Mouse (Mus musculus): ENCODE data around the gene Cnot11.

Cnot11 gene

DNA sequence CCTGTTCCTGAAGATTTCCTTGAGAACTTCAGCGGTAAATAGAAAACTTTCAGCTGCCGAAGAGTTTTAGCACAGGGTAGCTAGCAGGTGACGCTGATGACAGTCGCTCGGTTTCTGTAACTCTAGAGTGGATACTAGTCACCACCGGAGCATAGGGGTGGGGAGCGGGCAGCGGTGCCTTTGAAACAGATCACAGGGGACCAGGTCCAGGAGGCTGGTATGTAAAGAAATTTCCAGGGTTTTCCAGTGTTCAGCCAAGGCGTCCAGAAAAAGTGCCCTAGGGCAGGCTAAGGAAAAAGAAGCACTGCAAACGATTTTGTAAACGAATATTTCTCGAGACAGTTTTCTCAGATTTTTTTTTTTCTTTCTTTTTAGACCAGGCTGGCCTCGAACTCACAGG lies at the start of gene Cnot11:
Cnot11 (plus strand) TSS at position 162 of the 400 bp plus-strand sequence.
- no peak for DNase-seq (ENCODE audit: low spot score in 2 of 2)

DNA sequence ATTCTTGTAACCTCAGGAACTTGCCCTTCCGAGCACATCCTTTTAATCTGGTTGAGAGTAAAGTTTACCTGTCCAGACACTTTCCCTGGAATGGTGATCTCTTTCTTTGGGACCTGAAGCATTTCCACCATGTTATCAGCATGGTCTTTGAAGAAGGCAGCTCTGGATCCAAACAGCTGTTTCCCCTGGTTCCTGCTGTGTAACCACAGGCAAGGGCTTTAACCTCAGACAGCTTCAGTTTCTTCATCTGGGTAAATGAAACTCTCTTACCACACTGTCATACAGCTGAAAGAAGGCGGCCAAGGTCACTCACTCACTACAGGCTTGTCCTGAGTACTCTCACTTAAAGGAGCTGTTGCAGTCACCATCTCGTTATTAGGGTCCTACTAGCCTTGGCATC lies 47.4 kb upstream of the Cnot11 start:
- no peak for DNase-seq (ENCODE audit: low spot score in 2 of 2)

DNA sequence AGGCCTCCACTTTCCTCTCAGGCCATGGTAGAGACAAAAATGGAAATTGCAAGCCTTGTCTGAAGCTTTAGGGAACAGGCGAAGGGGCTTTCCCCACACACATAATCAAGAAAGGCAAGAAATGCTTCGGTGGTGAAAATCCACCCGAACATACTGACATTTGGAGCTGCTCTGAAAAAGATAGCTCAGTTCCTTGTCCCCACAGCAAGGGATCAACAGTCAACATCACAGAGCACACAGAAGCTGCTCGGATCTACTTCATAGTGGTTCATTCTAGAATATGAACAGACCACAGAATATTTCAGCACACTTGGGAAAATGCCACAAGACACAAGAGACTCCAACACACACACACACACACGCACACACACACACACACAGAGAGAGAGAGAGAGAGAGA lies 41.6 kb upstream of the Cnot11 start:
- no peak for DNase-seq (ENCODE audit: low spot score in 2 of 2)

DNA sequence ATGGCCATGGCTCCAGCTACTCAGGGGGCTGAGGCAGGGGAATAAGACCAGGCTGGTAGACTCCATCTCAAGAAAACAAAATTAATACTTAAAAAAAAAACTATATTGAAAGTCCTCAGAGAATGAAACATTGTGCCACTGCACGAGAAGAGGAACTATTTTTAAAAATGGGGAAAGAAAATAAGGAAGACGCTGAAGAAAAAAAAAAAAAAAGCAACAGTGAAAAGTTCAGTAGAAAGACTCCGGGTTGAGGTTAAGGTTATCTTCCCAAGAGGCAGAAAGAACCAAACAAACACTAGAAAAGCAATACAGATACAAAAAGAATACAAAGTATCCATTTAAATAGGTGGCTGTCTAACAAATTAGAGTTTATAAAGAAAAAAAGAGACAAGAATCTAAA lies 41.1 kb upstream of the Cnot11 start:
- DNase-seq (ENCODE audit: low spot score in 2 of 2): no peak

DNA sequence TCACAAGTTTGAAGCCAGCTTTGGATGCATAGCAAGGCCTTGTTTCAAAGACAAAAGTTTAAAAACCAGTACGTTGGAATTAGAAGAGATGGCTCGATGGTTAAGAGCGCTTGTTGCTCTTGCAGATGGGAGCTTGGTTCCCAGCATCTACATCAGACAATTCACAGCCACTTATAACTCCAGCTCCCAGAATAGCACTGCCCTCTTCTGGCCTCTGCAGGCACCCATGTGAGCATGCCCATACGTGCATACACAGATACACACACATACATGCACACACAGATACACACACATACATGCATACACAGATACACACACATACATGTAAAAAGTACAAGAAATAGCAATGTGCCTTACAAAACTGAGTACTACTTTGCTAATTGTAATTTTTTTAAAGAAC lies 37.8 kb upstream of the Cnot11 start:
- DNase-seq (ENCODE audit: low spot score in 2 of 2): no peak

DNA sequence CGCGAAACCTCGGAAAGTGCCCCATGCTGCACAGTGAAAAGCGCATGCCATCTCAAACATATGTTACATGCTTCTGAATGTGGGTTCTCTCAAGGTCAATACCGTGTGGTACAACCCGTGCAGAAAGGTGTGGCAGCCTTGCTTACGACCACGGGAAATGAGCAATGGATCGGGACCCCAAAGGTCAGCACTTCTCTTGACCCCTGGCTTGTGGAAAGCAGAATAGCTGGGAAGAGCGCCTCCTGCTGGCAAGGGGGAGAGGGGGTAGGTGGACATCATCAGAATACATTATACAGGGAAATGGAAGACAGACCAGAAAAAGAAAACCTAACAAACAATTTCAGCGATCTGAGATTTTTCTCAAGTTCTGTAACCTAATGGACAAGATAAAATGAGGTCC lies 37.0 kb upstream of the Cnot11 start:
- DNase-seq (ENCODE audit: low spot score in 2 of 2): no peak

DNA sequence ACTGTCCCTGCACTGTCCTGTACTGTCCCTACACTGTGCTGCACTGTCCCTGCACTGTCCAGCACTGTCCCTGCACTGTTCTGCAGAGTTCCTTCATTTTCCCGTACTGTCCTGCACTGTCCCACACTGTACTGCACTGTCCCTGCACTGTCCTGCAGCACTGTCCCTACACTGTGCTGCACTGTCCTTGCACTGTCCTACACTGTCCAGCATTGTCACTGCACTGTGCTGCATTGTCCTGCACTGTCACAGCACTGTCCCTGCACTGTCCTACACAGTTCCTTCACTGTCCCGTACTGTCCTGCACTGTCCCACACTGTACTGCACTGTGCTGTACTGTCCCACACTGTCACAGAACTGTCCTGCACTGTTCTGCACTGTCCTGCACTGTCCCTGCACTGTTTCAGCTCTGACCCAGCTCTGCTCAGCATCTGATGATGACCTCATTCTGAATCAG lies 35.3 kb upstream of the Cnot11 start:
- no peak for DNase-seq (ENCODE audit: low spot score in 2 of 2)

DNA sequence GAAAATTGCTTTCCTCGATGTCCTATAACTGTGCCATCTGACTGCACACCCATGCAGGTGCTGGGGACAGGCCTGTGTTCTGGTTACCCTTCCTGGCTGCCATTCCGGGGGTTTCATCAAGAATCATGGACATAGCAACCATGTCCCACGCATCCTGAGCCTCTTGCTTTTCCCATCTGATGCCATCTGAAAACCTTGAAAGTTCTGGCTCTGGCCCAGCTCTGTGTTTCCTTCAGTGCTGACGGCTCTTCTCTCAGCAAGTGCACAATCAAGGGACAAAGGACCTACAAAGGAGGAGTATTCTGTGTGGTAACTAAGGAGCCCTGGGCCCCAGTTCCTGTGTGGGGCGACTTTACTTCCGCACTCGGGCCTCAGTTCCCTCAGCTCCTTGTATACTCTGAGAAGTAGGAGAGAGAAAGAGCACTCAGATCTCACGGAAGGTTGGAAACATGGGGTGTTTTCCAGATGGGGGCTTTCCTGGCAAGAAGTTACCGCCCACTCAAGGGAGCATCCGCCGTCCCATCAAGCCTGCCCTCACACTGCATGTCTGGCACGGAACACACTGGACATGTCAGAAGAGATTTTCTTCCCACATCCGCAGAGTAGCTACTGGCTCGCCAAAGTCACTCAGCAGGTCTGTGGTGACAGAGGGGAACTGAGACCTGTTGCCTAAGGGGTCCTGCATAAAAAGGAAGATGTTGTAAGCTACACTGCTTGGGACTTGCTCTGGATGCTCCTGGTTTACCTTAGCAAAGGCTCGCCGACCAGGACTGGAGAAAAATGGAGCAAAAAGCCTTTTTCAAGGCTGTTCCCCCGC lies 31.8 kb upstream of the Cnot11 start:
- peak; percentile 52 to 61 for DNase-seq (ENCODE audit: low spot score in 2 of 2)

DNA sequence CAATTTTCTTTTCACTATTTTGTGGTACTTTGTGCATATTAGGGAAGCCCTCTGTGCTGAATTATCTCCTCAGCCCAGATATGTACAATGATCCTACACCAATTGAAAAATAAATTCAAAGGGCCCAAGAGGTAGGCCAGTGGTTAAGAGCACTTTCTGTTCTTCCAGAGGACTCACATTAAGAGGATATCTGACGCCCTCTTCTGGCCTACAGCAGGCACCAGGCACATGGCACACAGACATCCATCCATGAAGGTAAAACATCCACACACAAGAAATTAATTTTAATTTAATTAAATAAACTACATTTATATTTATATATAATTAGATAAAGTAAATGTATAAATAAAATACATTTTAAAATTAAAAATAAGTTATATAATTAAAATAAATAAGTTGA lies 30.5 kb upstream of the Cnot11 start:
- DNase-seq (ENCODE audit: low spot score in 2 of 2): peak in 1 of 2 experiments; percentile 42

DNA sequence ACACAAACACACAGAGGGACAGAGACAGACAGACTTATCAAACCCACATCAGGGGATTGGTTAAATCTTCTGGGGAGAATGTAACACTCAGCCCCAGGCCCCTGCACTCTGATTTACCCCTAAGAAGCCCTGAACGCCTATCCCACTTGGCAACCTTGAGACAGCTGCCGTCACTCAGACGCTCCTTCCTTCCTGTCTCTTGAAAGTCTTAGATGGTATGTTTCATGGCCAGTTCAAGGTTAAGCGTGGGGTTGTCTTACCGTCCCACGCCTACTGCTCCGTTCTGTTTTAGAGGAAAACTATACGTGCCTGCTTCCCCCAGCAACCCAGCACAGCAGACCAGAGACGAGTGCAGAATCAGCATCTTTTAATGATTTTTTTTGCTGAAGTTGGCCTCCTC lies 29.2 kb upstream of the Cnot11 start:
- DNase-seq (ENCODE audit: low spot score in 2 of 2): no peak

DNA sequence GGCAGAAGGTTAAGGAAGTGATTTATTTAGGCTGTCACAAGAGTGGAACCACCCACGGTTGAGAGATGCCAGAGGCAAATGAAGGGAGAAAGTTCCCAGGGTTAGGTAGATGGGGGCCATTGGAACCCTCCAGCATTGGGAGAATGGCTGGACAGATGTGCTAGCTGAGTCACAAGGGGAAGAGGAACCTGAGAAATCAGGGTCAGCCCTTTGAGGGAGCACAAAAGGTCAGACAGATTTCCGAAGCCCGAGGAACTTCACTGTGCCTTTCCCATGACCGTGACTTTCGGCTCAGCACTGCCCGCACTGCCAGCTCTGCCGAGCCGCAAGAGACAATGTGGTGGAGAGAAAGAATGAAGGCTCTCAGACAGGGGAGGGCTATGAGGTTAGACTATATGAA lies 23.0 kb upstream of the Cnot11 start:
- no peak for DNase-seq (ENCODE audit: low spot score in 2 of 2)

DNA sequence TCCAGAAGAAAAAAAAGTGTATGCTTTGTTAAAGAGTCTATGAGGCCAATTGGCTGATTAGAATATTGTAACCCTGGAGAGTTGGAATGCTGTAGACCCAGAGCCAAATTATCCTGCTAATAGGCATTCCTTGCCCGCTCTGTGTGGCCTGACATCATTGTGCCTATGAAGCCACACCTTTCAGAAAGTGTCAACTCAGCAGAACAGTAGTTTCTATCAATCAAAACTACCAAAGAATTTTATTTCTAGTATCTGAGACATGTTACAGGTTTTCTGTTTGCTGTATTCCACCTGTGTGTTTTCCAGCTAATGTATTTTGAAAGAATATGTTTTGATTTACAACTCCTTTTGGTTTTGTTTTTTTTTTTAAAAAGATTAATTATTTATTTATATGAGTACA lies 22.6 kb upstream of the Cnot11 start:
- no peak for DNase-seq (ENCODE audit: low spot score in 2 of 2)

DNA sequence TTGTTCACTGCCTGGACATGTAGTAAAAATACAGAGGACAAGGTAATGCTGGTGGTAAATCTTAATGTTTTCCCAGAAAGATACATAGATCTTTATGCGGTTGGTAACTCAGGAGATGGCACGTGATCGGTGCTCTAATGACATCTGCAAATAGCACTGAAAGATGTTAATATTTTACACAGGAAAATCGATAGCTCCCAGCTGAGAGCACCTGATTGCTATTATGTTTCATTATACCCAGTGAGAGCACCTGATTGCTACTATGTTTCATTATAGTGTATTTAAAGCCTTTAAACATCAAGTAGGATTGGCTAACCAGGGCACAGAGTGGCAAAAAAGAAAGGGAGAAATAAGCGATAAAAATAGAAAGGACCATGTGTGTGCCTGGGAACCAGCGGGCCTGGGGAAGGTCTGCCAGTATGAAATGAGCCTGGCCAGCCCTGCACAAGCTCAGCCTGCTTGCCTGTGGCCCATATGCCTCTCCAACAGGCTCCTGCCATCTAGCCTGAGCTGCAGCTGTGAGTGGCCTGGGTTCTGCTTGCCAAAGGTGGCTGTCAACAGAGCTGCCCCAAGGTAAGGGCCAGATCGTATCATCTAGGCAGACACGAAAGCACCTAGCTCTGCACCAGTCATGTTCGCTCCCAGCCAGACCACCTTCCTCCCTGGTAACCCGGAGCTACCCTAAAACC lies 19.3 kb upstream of the Cnot11 start:
- no peak for DNase-seq (ENCODE audit: low spot score in 2 of 2)

DNA sequence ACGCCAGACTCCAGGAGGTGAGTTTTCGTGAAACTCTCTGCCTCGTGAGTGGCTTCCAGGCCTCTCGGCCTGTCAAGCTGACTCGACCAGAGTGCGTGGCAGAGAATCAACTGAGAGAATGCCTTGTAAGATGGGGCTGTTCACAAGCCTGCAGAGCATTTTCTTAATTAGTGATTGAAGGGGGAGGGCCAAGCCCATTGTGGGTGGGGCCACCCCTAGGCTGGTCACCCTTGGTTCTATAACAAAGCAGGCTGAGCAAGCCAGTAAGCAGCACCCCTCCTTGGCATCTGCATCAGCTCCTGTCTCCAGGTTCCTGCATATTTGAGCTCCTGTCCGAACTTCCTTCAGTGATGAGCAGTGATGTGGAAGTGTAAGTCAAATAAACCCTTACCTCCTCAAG lies 13.5 kb upstream of the Cnot11 start:
- DNase-seq (ENCODE audit: low spot score in 2 of 2): no peak

DNA sequence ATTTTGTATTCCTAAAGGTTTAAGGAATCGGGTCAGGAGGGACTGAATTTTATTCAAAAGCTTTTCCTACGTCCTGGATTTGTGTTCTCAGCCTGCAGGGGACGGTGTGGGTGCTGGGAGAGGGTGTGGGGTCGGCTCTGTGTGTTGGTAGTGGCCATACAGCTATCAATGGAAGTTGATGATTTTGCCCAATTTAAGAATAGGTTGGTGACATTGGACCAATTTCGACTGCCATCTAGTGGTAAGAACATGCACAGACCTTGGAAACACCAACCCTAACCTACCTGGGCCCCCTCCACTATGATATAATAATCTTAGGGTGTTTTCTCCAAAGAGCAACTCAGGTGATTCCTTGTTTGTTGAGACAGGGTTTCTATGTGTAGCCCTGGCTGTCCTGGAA lies 12.3 kb upstream of the Cnot11 start:
- peak; percentile 45 to 52 for DNase-seq (ENCODE audit: low spot score in 2 of 2)

DNA sequence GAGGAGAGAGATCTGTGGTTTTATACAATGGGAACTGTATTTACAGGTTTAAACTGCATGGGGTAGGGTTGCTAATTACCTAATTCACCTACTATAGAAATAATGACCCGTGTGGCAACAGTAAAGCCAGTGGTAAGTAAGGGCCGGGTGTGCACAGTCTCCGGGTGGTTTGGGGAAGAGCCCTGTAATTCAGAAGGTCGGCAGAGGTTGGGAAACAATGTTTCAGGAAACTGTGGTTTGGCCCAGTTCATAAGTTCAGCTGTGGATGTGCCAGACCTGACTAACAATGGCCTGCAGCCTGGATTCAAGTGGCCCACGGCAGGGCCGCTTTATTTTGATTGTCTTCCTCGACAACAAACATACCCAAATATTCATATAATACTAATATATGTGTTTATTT lies 9.0 kb upstream of the Cnot11 start:
- no peak for DNase-seq (ENCODE audit: low spot score in 2 of 2)

DNA sequence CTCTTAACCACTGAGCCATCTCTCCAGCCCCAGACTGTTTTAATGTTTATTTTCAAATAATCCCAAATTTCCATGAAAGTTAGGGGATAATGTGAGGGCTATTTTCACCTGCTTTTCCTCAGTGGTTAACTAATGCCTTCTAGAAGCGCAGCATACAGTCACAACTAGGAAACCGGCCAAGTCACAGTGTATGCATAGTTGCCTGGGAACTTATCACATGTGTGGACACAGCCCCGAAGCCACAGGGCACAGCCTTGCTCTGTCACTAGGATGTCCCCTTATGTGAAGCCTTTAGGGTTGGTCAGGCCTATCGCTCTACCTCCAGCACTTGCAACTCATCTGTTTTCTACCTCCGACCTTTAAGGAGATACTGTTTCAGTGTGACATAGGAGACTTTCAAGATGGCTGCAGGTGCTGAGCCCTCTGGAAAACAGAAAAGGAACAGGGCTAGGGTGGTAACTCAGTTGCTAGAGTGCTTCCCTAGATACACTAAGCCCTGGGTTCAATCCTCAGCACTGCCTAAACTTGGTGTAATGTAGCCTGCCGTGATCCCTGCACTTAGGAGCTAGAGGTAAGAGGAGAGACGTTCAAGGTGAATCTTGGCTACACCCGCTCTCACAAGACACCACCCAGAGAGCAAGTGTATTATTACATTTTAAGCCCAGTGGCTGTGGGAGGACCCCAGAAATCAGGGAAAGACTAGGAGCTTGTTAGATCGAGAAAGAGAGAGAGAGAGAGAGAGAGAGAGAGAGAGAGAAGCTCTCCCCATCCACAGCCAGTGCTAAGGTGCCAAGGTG lies 8.2 kb upstream of the Cnot11 start:
- DNase-seq (ENCODE audit: low spot score in 2 of 2): no peak

DNA sequence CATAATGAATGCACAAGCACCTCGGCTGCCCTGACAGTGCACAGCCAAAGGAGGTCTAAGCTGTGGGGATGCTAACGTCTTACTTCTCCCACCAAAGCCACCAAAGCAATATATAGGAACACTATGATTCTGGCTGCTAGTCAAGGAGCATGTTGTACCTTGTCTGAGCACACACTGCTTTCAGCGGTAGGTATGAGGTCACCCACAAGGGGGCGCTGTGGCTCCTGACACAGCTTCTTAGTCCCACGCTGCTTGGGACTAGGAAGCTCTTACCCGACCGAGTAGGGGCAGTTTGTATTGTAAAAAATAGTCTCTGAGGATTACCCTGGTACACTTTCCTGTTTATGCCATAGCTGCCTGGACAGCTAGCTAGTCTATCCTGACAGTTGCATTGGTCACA lies 7.4 kb upstream of the Cnot11 start:
- peak in 1 of 2 experiments; percentile 71 for DNase-seq (ENCODE audit: low spot score in 2 of 2)

DNA sequence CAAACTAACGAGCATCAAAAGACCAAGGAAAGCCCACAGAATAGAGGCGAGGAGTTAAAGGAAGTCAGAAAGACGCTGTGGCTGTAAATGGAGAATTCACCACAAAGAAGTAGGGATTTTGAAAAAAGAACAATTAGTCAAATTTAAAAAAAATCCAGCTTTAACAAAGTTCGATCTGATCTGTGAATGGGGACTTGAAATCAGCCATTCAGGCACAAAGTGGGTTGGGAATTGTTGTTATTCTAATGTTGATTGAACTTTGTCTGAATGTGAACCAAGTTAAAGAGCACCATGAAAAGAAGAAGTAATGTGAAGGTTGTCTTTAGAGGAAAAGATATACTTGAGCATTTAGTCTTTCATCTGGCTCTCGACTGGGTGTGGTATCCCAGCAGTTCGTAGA lies 6.5 kb upstream of the Cnot11 start:
- DNase-seq (ENCODE audit: low spot score in 2 of 2): no peak

DNA sequence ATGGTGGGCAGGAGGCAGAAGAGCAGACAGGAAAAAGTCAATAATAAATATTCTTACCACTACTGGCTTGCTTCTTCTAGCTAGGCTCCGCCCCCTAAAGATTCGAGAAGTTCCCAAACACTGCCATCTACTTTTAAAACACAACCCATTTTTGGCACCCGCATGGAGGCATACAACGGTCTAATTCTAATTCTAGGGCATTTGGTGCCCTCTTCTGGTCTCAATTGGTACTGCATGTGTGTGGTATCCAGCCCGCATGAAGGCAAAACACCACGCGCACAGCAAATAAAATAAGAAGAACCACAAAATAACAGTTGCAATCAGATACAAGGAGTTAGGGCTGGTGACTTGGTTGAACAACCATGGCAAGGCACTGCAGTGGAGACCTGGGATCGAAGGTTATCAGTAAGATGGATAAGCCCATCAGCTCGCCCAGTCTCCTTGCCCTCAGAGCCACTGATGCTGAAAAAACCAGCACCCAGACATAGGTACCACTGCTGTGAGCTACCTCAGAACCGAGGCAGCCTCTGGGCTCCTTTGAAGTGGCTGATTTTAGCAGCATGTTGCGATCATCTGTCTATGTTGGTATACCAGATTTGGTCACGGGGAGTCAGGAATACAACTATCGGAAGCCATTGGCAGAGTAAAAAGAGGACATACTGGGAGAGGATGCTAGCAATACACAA lies 4.4 kb upstream of the Cnot11 start:
- peak; percentile 85 to 88 for DNase-seq (ENCODE audit: low spot score in 2 of 2)

DNA sequence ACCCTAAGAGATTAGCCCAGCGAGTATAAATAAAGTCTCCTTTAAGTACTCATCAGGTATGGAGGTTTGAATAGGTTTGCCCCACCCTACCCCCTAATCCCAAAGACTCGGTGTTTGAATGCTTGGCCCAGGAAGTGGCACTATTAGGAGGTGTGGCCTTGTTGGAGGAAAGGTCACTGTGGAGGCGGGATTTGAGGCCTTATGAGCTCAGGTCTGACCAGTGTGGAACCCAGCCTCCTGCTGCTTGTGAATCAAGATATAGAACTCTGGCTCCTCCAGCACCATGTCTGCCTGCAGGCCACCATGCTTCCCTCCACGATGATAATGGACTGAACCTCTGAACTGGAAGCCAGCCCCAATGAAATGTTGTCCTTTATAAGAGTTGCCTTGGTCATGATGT lies 3.8 kb upstream of the Cnot11 start:
- no peak for DNase-seq (ENCODE audit: low spot score in 2 of 2)

DNA sequence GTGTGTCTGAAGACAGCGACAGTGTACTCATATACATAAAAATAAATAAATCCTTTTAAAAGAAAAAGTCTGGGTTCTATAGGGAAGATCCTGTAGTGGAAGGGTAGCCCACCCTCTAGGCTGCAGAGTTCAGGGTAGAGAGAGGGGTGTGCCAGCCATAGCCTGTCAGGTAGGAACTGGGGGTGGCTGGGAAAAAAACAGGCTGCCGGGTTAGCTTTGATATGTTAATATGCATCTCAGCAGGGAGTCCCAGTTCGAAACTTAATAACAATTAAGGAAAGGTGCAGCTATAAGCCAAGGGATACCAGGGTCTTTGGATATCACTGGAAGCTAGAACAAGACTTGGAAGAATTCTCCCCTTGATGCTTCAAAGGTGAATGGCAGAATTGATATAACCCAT lies 875 bp upstream of the Cnot11 start:
- DNase-seq (ENCODE audit: low spot score in 2 of 2): no peak

All from right cerebral cortex, postnatal 10 days (tissue).